Mouse (Mus musculus): ENCODE data around the gene Ets1. TPM values are rescaled to one million over a fixed set of nuclear protein-coding genes. Genes with fewer than 3 reads are reported as not detected.

Gene Ets1
- polyA plus RNA-seq, 2 experiments from 2014 or later: 724 to 833 TPM

DNA sequence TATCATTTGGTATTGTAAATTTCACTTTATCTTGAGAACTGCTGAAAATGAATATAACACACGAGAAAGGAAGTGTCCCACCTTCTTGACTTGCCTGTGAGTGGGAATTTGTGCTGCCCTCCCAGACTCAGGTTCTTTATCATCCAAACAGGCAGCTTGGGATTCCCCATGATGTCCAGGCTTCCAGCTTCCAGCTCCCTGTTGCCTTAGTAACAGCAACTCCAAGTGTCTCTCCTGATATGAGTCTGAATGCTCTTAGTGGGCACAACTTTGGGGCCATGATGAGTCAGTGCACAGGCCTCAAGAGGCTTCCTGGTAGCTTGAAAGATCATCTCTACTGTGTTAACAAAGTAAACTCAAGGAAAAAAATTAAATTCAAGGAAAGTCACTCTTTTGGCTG, 142.8 kb downstream of the Ets1 start:
- ATAC-seq: no peak

DNA sequence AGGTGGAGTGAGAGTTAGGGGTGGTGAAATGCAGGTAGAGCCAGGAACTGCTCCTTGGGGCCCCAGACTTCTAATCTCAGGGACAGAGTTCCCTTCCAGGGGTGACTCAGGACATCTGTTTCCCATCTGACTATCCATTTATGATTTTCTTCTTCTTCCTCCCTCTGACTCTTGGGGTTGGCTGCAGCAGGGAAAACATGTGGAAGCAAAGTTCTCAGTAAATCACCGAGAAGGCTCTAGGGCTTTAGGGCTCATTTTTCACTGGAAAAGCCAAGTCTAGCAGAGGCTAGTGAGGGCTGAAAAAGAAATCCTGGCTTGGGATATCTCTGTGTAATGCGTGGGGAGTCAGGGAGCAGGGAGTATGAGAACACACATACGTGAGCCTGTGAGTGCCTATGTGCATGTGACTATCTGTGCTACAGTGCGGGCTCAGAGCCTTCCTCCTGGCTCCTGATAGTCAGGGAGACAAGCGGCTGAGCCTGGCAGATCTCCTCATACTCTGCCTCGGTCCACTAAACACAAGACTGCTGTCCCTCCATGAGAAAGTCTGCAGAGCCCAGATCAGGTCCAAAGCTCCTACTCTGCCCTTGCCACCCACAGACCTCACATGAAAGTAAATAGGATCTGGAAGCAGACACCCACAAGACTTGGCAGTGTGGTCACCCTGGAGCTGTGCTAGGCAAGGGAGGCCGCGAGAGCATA, 146.5 kb downstream of the Ets1 start:
- no peak for ATAC-seq

DNA sequence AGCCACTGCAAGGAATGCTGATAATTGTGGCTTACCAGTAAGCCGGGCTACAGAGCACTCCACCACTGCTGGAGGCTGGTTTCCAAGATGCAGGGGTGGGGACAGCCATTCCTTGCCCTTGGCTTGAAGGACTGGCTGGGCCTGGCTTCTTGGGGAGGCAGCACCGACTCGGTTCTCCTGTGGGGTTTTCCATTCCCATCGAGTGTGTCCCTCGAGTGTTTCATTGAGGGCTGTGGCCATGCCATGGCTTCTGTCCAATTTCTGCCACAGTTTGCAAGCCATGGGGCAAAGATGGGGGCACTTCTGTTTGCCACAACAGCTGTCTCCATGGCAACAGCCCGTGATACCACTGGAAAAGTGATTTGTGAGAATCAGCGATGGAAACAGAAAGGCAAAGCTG, 151.1 kb downstream of the Ets1 start:
- no peak for ATAC-seq

DNA sequence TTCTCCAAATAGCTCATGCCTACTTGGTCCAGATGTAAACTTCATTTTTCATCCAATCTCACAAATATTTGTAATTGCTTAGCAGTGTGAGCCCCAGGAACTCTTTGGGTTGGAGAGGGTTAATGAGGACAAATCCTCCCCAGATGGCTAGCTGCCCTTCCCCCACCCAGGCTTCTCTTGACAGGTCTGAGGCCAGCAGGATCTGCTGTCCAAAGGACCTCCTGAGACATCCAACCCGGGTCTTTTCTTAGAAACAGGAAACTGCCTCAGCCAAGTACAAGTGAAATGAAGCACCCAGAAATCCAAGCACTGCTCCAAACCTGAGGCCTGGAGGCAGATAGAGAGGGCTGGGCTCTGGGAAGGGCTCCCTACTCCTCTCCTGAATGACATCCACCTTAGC, 151.6 kb downstream of the Ets1 start:
- no peak for ATAC-seq

DNA sequence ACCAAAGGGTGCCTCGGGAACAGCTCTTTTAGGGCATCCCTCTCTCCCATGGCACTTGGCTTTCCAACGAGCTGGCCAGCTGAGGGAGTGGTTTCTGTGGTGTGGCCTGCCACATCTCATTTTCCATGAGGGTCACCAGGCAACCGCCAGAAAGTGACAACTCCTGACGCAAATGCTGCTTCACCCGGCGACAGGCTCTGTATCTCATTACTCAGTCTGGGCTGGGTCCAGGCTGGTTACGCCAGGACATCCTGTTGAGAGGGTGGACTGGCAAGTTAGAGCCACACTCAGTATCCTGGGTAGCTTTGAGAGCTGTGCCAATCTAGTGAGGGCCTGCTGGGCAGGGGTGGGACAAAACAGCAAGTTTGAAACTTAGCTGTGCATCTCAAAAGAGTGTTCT, 153.3 kb downstream of the Ets1 start:
- no peak for ATAC-seq

DNA sequence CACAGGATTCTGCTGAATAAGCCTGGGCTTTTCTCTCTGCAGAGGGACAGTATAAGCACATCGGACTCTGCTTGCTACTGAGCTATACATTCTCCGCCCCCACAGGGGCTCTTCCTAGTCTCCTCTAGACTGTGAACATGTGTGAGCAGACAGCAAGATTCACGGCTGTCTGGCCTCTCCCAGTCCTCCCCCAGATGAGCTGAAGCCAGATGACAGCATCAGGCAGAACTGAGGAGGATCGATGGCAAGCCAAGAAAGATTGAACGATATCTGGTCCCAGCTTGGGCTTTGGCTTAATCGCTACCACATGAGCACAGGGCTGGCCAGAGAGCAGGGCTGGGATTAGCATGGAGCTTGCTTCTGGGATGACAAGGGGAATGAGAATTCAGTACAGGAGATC, 155.7 kb downstream of the Ets1 start:
- no peak for ATAC-seq

DNA sequence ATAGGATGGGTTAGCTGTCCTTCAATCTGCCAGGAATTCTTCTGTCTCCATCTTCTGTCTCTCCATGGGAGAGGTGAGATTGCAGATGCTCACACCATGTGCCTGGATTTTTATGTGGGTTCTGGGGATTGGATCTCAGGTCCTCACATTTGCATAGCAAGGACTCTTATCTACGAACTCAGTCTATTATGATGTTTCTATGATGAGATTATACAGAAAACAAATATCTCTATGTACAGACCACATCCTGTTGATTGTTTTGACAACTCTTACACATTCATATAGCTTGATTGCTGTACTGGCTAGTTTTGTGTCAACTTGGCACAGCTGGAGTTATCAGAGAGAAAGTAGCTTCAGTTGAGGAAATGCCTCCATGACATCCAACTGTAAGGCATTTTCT, 162.2 kb downstream of the Ets1 start:
- peak; percentile 99 for ATAC-seq

DNA sequence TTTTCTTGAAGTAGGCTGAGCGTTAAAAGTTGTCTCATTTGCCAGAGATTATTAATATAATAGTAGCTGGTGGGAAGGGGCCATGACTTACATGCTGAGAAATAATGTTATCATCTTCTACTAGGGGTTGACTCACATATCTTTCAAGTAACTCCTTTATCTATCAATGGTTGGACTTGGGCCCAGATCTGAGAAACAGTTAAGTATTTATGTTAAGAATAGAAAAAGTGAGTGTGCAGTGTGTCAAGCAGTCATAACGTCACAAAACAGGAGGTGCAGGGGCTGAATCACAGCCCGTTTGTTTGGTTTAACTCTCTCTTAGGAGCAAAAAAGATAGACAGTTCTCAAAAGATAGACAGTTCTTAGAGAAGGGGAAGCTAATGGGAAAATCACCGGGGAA, 170.1 kb downstream of the Ets1 start:
- ATAC-seq: no peak

Other genes with a start within 250 kb of the Ets1 start
- 100 to 1,000 TPM; 114 to 122 TPM for gene Fli1, start 93.4 kb upstream of the Ets1 start, polyA plus RNA-seq (2017; shearing (Covaris generic))